Mouse (Mus musculus): Measurements from ENCODE around the gene Trap1a.
"Not testable (repeated sequence)": the region's sequence is repeated elsewhere in the genome, so short reads cannot be mapped to it uniquely, and the experiment has no call there.

DNA sequence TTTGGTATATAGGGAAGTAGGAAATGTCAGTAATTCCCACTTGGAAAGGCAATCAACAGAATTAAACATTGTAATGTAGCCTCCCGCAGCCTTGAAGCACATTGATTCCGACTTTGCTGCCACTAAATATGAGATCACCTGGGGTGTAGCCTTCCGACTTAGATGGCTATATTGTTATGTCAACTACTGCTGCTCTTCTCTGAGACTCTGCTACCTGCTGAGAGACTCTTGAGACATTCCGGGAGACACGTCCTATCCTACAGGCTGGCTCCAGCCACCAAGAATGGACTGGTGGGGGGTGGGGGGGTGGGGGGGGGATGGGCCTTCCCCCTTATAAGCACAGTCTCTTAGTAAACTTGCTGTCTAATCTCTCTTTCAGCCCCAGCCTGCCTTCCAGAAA lies 16.1 kb upstream of the Trap1a start:
- not testable (repeated sequence) for TF ChIP-seq CTCF (IDR thresholded peaks at IDR 0.05); POLR2A (IDR thresholded peaks at IDR 0.05; ENCODE audit: insufficient read depth, low read depth, low read length); EP300 (IDR thresholded peaks at IDR 0.05; ENCODE audit: insufficient read depth, low read depth, low read length)
